Mouse (Mus musculus): ENCODE data around the gene 1700017B05Rik.

- no peak for TF ChIP-seq CTCF (IDR thresholded peaks at IDR 0.05; ENCODE audit: low read depth, low read length)
- TF ChIP-seq EP300 (IDR thresholded peaks at IDR 0.05; ENCODE audit: insufficient read depth, low read depth, low read length), result no peak
Observed at GRCm38 (mm10) chr9:57233142-57233541, 29.3 kb downstream of the 1700017B05Rik start.
